Mouse (Mus musculus) heart, embryonic 14.5 days (tissue): ENCODE measurements at regions not wholly inside any gene's neighbourhood (a gene's known extent, or its start where the extent isn't known, plus 50 kb on each side); places are given as distances from the start of the nearest gene placed in this dataset.

Source experiments
- ATAC-seq: fragments of 200-750 bp; cut with Nextera tagmentation; 2 replicates; pipeline ENCODE4 v1.8.0; 2017; ENCODE audit warnings: low read depth, moderate TSS enrichment; ENCODE audit not compliant: insufficient number of reproducible peaks, insufficient read depth, low FRiP score
- H3K27ac ChIP-seq, 2 experiments: fragments of 200-500 bp in 1 of 2; fragments of 300-500 bp in 1 of 2; sonication (generic) in 1 of 2; replicated peaks in 1 of 2; 2 replicates each; pipeline ENCODE4 v1.5.1; 2012 to 2014; ENCODE audit warnings: low read depth in 2 of 2, low read length in 2 of 2, control low read depth in 1 of 2, mild to moderate bottlenecking in 1 of 2, mixed read lengths in 1 of 2; ENCODE audit not compliant: control insufficient read depth in 1 of 2, insufficient read depth in 1 of 2
- H3K27me3 ChIP-seq: fragments of 300-500 bp; sonication (generic); 2 replicates; pipeline ENCODE4 v1.6.1; 2014; ENCODE audit warnings: mild to moderate bottlenecking, low read length, control low read depth; ENCODE audit not compliant: control insufficient read depth, insufficient read depth
- H3K36me3 ChIP-seq: fragments of 300-500 bp; sonication (generic); 2 replicates; pipeline ENCODE4 v1.6.1; 2014; ENCODE audit warnings: mild to moderate bottlenecking, control low read depth, low read length, mixed read lengths; ENCODE audit not compliant: control insufficient read depth, insufficient read depth
- H3K4me1 ChIP-seq, 2 experiments: fragments of 200-500 bp in 1 of 2; fragments of 300-500 bp in 1 of 2; sonication (generic) in 1 of 2; 2 replicates each; pipeline ENCODE4 v1.6.1; 2012 to 2014; ENCODE audit warnings: low read length in 2 of 2, control low read depth in 1 of 2, mixed read lengths in 1 of 2; ENCODE audit not compliant: control insufficient read depth in 2 of 2, insufficient read depth in 2 of 2
- H3K4me2 ChIP-seq: fragments of 300-500 bp; sonication (generic); 2 replicates; pipeline ENCODE4 v1.6.1; 2014; ENCODE audit warnings: mild to moderate bottlenecking, low read length
- H3K4me3 ChIP-seq, 2 experiments: fragments of 200-500 bp in 1 of 2; fragments of 300-500 bp in 1 of 2; sonication (generic) in 1 of 2; 2 replicates each; pipeline ENCODE4 v1.5.1; 2012 to 2014; ENCODE audit warnings: low read length in 2 of 2, mild to moderate bottlenecking in 2 of 2, control low read depth in 1 of 2, low read depth in 1 of 2, moderate library complexity in 1 of 2; ENCODE audit not compliant: control insufficient read depth in 1 of 2, insufficient read depth in 1 of 2
- H3K9ac ChIP-seq: fragments of 300-500 bp; sonication (generic); 2 replicates; pipeline ENCODE4 v1.6.1; 2014; ENCODE audit warnings: mild to moderate bottlenecking, low read length
- H3K9me3 ChIP-seq: fragments of 300-500 bp; sonication (generic); 2 replicates; pipeline ENCODE4 v1.6.1; 2016; ENCODE audit warnings: low read length, control low read depth; ENCODE audit not compliant: control insufficient read depth
- WGBS: fragments of 180-500 bp; shearing (Covaris S2); extraction: QIAGEN DNeasy Blood & Tissue Kit; methylation state at CpG from one replicate; pipeline ENCODE4 v1.1.7; 2014; 5-methylcytosine and 5-hydroxymethylcytosine counted together

DNA sequence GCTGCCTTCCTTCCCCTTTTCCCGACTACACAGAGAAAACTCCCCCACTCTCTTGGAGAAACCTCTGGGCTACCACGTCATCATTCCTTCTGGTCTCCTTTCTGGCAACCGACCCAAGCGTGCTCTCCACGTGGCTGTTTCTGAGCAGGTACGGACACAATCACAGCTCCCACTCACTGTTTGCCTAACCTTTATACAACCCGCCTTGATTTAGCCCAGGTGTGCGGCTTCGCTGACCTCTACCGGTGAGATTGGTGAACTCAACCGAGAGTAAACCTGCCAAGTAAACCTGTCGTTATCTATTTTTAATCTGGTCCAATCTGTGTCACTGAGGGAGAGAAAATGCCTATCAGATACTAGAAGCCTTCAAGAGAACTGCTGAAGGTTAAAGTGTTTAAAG is 142.7 kb upstream of the Gnai1 start:
- no peak overlapping the region for H3K27ac ChIP-seq
- no peak overlapping the region for H3K4me3 ChIP-seq
- WGBS, result 16% methylated on average over 12 of the region's 12 CpGs
- no peak overlapping the region for H3K9ac ChIP-seq
- H3K4me1 ChIP-seq, result no peaks in the 10 kb centered on the region
- ATAC-seq, result no peak
- H3K4me2 ChIP-seq, result no peak overlapping the region
- no peaks in the 10 kb centered on the region for H3K27me3 ChIP-seq
- H3K36me3 ChIP-seq, result no peaks in the 10 kb centered on the region
- no peaks in the 10 kb centered on the region for H3K9me3 ChIP-seq

DNA sequence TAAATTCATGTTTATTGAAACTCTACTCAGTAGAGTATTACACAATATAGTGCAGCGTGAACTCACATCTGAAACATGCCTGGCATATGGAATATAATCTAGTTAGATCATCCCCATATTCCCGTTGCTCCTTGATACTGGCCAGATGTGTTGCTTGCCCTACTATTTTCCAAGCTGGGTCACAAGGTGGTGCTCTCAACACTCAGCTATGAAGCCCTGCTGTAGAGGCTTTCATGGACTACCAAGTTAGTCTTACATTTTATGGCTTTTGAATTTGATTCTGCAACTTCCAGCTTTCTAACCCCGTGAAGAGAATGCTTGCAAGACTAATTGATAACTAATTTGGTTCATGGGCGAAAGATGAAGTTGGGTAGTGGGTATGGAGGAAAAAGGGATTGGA is 134.2 kb upstream of the Gnai1 start:
- H3K36me3 ChIP-seq, result no peaks in the 10 kb centered on the region
- no peak overlapping the region for H3K4me3 ChIP-seq
- 66% methylated on average over 4 of the region's 4 CpGs for WGBS
- H3K27me3 ChIP-seq, result no peaks in the 10 kb centered on the region
- no peaks in the 10 kb centered on the region for H3K9me3 ChIP-seq
- H3K9ac ChIP-seq, result no peak overlapping the region
- H3K4me2 ChIP-seq, result no peak overlapping the region
- no peaks in the 10 kb centered on the region for H3K4me1 ChIP-seq
- no peak overlapping the region for H3K27ac ChIP-seq
- no peak for ATAC-seq

DNA sequence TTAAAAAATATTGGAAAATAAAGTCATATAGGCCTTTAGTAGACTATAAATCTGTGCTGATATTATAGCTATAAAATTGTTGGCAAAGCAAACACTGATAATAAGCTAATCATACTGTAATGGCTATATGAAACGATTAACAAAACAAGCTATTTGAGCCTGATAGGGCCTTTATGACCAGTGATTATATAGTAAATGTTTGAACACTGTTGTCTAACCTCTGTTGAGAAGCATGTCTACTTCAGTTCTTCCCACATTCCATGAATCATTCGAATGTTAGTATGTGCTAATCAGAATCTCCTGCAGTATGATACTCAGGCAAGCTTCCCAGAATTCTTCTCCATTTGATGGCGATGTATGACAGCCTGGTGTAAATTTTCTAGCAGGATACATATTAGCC is 129.6 kb upstream of the Gnai1 start:
- H3K4me1 ChIP-seq, result no peaks in the 10 kb centered on the region
- WGBS, result 68% methylated on average over 3 of the region's 3 CpGs
- ATAC-seq, result no peak

DNA sequence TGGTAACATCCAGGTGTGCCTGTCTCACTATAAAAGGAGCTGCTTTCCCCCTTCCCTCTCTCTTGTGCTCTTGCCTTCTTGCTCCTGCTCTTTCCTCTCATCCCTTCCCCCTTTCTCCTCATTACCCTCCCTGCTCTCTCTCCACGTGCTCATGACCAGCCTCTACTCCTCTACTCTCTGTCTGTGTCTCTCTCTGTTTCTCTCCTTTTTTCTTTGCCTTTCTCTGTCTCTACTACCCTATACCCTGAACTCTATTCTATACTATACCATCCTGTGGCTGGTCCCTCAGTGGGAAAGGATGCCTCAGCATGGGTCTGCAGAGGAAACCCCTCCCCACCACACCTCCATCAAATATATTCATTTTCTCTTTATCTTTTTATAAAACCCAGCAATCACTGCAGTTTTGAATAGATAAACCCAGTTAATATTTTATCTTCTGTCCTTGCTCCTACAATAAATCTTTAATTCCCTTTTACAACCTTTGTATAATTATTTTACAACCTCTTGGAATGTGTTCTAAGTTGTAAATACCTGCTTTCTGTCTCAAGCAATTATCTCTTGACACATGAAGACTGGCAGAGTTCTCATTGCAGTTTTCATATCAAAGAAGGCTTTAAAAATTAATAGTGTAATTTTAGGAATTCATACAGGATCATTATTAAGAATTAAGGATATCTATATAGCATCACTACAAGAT is 127.1 kb upstream of the Gnai1 start:
- WGBS, result 38% methylated on average over 1 of the region's 1 CpGs
- ATAC-seq, result no peak
- no peaks in the 10 kb centered on the region for H3K9me3 ChIP-seq

More for the DNA sequence above, 129.6 kb upstream of the Gnai1 start:
- H3K27ac ChIP-seq, result no peak overlapping the region
- no peak overlapping the region for H3K9ac ChIP-seq
- no peaks in the 10 kb centered on the region for H3K27me3 ChIP-seq
- no peak overlapping the region for H3K4me3 ChIP-seq
- no peaks in the 10 kb centered on the region for H3K9me3 ChIP-seq
- H3K4me2 ChIP-seq, result no peak overlapping the region
- H3K36me3 ChIP-seq, result no peaks in the 10 kb centered on the region

DNA sequence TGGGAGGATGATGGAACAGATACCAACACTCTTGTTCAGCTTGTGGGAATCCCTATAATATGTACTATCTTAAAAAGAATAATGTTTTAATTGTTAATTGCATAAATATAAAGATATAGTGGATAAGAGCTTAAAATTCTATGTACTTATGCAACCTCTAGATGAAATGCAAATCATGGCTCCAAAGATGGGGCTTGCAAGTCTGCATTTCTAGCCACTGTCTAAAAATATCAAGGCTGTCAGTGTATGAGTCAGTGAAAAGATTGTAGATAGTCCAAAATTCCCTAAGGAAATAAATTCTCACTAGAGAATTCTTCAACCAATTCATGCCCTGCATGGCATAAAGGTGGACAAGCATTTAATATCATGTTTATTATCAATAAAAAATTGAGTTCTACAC is 124.2 kb upstream of the Gnai1 start:
- no peaks in the 10 kb centered on the region for H3K36me3 ChIP-seq
- no peaks in the 10 kb centered on the region for H3K27me3 ChIP-seq
- no peak overlapping the region for H3K4me3 ChIP-seq
- H3K4me1 ChIP-seq, result no peaks in the 10 kb centered on the region
- H3K4me2 ChIP-seq, result no peak overlapping the region
- no peak for ATAC-seq
- H3K27ac ChIP-seq, result no peak overlapping the region
- no peak overlapping the region for H3K9ac ChIP-seq
- no peaks in the 10 kb centered on the region for H3K9me3 ChIP-seq

More for the DNA sequence above, 127.1 kb upstream of the Gnai1 start:
- no peak overlapping the region for H3K27ac ChIP-seq
- no peaks in the 10 kb centered on the region for H3K36me3 ChIP-seq
- no peaks in the 10 kb centered on the region for H3K27me3 ChIP-seq
- no peak overlapping the region for H3K4me2 ChIP-seq
- no peak overlapping the region for H3K4me3 ChIP-seq
- H3K9ac ChIP-seq, result no peak overlapping the region
- H3K4me1 ChIP-seq, result no peaks in the 10 kb centered on the region

DNA sequence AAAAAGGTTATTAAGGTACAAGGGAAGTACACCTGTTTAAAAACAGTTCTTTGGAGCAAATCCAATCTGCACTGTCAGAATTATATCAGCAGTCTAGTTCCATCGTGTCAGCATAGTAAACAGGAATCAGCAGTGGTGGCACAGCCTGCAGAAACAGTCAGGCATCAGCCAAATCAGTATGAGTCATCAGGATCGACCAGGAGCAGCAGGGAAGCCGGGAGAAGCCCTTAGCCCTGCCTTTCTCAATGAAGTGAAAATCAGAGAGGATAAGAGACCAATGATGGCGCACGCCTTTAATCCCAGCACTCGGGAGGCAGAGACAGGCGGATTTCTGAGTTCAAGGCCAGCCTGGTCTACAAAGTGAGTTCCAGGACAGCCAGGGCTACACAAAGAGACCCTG is 118.3 kb upstream of the Gnai1 start:
- no peak for ATAC-seq
- Histone ChIP-seq H3K27me3 (no peaks in the 10 kb centered on the region), H3K27ac (no peak overlapping the region), H3K9me3 (no peaks in the 10 kb centered on the region), H3K4me3 (no peak overlapping the region), H3K9ac (no peak overlapping the region), H3K36me3 (no peaks in the 10 kb centered on the region), H3K4me2 (no peak overlapping the region), H3K4me1 (no peaks in the 10 kb centered on the region)
- WGBS, result 58% methylated on average over 7 of the region's 7 CpGs

DNA sequence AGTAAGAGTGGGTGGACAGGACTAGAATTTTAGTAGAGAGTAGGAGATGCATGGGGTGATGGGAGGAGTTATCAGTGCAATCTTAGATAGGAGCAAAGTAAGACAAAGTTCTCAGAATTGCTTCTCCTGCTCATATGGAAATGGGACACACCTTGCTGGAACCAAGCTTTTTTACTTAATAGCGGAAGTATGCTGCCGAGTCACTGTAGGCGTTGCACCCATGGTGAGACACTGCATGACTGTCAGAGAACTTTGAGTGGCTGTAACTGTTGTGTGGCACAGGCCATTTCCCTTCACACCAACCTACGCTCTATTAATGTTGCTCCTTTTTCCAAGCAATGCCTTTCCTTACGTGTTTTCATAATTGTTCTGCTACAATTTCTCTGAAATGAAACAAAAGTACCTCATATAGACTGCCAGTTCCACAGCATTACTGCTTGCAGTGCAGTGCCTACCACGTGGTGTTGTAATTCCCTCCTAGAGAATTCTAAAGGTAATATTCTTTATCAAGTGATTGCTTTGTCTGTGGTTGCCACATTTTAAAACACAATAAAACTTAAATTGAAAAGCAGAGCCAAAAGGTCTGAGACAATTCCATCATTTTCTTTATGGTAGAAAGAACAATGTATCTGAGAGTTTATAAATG is 117.3 kb upstream of the Gnai1 start:
- Histone ChIP-seq H3K9ac (no peak overlapping the region), H3K27ac (no peak overlapping the region), H3K36me3 (no peaks in the 10 kb centered on the region), H3K9me3 (no peaks in the 10 kb centered on the region), H3K4me1 (no peaks in the 10 kb centered on the region), H3K4me2 (no peak overlapping the region), H3K27me3 (no peaks in the 10 kb centered on the region), H3K4me3 (no peak overlapping the region)
- 87% methylated on average over 6 of the region's 6 CpGs for WGBS
- ATAC-seq, result no peak

DNA sequence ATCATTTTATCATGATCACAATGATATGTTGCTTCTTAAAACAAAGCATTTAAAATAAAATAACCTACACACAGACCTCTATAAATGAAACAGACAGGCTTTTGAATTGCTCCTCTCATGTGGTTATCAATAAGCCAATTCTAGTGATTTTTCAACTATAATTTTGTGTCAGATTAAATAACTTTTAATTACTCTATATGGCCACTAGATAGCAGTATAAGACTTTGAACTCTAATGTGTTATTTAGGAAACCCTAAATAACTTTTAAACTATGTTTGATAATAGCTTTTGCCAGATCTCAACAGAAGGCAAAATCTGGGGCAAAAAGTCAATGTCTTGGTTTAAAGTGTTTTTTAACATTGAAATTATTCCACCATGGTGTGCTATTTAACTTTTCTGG is 112.0 kb upstream of the Gnai1 start:
- ATAC-seq, result no peak
- Histone ChIP-seq H3K27me3 (no peaks in the 10 kb centered on the region), H3K4me3 (no peak overlapping the region), H3K36me3 (no peaks in the 10 kb centered on the region), H3K9me3 (no peaks in the 10 kb centered on the region), H3K27ac (no peak overlapping the region), H3K4me1 (no peaks in the 10 kb centered on the region), H3K4me2 (no peak overlapping the region), H3K9ac (no peak overlapping the region)
